Mouse (Mus musculus): ENCODE measurements around the gene Tmem63b. TPM values are rescaled to one million over a fixed set of nuclear protein-coding genes. Genes with fewer than 3 reads are reported as not detected.
"Not testable (repeated sequence)": the region's sequence is repeated elsewhere in the genome, so short reads cannot be mapped to it uniquely, and the experiment has no call there.

Gene Tmem63b
- total RNA-seq, 2 experiments from 2014 or later = 238 to 244 TPM

DNA sequence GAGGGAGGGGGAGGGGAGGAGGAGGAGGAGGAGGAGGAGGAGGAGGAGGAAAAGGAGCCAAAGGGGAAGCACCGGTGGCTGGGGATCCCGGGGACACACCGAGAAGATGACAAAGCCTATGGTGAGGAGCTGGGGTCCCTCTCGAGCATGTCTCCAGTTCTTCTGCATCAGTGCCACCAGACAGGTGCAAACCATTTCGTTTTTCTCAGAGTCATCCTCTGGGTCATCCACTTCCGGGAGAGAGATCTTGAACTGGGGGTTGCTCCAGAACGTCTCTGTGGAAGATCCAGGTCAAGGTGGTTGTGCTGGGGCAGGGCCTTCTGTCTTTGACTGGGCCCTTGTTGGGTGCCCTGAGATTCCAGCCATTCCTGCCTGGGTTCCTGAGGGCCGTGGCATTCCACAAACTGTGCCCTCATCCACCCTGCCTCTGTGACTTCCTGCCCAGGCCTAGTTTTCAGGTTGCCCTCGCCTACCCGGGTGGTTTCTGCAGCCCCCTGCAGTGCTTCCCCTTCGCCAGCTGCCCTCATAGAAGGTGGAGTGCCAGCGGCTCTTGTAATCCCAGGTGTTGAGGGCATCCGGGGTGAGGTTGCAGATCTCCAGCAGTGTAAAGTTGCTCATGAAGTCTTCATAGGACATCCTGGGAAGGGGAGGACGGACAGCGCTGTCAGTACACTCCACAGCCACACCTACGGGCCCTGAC is 48.0 kb downstream of the Tmem63b start:
- no peak for DNase-seq (ENCODE audit: extremely low spot score in 1 of 2, low spot score in 2 of 2)
- intact Hi-C loops (cut with DNase I) = no loop called here

DNA sequence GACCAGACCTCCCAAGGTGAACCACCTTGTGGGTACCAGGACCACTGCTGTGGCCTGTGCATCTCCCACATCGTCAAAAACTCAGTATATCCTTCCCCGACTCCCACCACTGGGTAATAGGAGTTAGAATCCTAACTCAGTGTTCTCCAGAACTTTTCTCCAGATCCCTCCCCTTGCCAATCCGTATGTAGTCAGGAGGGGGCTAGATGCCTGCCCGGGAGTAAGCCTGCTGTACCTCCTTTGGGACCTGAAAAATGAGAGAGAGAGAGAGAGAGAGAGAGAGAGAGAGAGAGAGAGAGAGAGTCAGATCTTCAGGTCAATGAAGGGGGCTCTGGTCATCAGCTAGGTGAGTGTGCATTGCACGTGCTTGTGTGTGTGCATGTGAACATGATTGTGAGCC is 52.7 kb downstream of the Tmem63b start:
- intact Hi-C loops (cut with DNase I) = no loop called here
- no peak for DNase-seq (ENCODE audit: extremely low spot score in 1 of 2, low spot score in 2 of 2)

DNA sequence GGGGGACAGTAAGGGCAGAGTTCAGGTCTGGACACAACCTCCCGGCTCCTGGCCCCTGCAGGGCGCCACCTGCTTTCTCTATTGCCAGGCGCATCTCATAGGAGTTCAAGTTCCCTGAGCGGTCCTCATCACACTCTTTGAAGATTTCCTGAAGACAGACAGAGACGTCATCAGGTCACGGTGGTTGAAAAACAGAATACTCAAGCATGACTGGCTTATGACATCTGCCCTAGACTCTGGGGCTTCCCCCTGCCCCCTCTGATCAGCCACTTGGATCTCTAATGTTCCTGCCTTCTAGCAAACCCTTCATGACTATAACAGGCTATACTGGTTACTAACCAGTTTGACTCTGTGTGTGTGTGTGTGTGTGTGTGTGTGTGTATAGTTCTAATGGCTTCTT is 54.8 kb downstream of the Tmem63b start:
- intact Hi-C loops (cut with DNase I) = no loop called here
- no peak for DNase-seq (ENCODE audit: extremely low spot score in 1 of 2, low spot score in 2 of 2)

DNA sequence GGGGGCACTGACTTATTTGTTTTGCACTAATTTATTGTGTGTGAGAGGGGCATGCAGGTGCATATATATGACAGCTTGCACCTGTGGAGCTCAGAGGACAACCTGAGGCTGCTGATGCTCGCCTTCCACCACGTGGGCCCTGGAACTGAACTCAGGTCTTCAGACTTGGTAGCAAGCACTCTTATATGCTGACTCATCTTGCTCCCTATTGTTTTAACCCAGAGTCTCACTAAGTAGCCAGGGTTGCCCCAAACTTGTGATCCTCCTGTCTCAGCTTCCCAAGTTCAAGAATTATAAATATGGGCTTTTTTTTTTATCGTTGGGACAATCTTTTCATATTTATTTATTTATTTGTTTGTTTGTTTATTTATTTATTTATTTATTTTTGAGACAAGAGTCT is 55.7 kb downstream of the Tmem63b start:
- intact Hi-C loops (cut with DNase I) = no loop called here
- no peak for DNase-seq (ENCODE audit: extremely low spot score in 1 of 2, low spot score in 2 of 2)

DNA sequence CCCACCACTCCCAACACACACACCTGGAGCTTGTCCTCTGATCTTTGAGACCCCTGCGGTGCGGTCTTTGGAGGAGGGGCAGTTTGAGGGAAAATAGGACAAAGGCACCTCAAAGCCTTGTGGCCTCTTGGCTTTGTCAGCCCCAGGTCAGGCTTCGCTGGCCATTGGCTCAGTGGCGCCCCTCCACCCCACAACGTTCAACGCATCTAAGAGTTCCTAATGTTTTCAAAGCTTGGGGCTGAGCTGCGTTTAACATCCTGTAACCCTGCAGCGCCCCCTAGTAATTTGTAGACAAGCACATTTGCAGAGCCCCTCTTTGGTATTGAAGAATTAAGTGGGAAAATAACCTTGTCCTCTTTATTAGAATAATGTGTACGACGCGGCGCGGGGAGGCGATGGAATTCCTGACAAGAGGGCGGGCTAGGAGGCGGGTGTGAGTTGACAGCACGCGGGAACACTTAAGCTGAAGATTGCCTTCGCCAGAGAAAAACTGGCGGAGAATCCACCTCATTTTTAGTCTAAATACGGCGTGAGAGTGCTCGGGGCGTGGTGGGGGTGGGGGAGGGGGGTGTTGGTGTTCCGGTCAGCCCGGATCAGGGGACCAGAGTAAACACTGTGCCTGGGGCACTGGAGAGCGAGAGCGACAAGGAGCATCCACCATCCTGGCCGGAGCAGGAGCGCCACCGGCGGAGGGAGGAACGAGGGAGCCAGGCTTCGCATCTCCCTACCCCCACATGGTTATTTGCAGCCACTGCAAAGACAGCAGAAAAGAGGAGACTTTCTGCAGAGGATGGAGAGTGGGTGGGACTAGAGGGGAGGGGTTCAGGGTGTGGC is 56.6 kb downstream of the Tmem63b start:
- intact Hi-C loops (cut with DNase I) = loop anchor here (5.0 kb wide), 1 partner anchor 48 kb away; no protein-coding TSS in a partner anchor
- DNase-seq (ENCODE audit: extremely low spot score in 1 of 2, low spot score in 2 of 2) = peak; percentile 70 to 84

DNA sequence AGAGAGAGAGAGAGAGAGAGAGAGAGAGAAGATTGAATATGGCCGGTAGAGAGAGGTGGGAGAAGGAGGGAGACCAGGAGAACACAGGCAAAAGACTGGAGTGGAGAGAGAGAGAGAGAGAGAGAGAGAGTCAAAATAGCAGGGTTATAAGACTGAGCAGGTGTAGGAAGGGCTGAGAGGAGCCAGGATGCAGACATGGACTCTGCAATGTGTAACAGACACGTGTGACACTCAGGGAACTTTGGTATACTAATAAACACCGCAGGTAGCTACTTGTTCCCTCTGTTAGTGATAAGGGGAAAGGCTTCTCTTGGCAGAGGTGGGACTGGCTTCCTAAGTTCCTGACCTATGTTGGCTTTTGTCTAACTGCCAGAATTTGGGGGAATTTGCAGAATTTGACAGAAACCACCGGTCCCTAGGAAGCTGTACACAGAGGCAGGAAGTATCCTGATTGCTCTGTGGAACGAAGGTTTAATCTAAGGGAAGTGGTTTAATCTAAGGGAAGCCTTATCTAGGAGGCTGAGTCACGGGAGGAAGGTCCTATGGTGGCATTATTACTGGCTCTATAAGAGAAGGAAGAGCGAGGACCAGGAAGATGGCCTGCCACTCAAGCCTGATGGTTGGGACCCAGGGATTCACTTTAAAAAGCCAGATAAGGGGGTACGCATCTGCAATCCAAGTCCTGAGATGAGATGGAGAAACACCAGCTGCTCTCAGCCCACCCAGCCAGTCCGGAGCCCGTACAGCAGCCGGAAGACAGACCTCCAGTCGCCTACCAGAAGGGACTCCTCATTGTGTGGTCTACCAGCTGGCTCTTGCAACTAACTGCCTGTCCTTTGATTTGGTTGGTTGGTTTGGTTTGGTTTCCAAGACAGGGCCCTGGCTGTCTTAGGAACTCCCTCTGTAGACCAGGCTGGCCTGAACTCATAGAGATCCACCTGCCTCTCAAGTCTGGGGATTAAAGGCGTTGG is 57.5 kb downstream of the Tmem63b start:
- intact Hi-C loops (cut with DNase I) = loop anchor here (5.0 kb wide), 1 partner anchor 47 kb away; no protein-coding TSS in a partner anchor
- DNase-seq (ENCODE audit: extremely low spot score in 1 of 2, low spot score in 2 of 2) = no peak

DNA sequence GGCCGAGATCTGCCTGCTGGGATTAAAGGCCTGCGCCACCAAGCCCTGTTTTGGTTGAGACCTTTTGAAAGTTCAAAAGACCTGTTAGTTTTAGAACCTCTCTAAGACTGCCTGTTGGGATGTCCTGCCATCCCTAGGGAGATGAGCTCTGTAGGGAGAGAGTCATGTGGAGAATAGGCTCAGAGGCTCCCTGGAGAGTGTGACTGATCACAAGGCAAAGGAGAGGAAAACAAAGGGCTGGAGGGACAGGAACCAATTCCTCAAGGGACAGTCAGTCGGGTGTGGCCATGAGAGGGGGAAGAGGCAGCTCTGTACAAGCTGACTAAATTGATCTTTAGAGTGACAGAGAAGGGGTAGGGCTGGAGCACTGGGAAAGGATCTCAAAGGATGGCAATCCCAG is 58.5 kb downstream of the Tmem63b start:
- intact Hi-C loops (cut with DNase I) = loop anchor here (5.0 kb wide), 1 partner anchor 46 kb away; no protein-coding TSS in a partner anchor

DNA sequence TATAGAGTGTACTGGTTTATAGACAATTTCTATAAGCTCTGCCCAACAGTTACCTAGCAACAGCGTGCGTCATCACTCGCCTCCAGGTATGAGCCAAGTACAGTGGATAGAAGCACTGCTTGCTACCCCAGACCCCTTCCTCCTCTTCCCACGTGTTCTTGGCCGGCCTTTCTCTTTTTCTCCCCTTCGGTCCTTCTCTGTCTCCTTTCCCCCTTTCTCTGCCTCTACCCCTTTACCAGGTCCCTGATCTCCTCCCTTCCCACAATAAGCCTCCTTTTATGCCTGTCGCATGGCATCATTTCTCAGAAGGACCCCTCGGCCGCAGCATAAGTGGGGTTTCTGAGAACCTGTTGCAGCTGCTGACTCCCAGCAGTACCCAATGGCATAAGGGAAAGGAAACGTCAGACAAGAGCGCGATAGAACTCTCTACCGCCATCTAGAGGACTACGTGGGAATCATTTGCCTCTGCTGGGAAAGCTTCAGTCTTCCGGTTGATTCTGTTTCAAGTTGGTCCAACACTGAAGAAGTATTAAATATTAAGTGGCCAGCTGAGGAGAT is 60.0 kb downstream of the Tmem63b start:
- intact Hi-C loops (cut with DNase I) = loop anchor here (5.0 kb wide), 1 partner anchor 44 kb away; no protein-coding TSS in a partner anchor
- DNase-seq (ENCODE audit: extremely low spot score in 1 of 2, low spot score in 2 of 2) = peak; percentile 72 to 81

More for the DNA sequence above, 58.5 kb downstream of the Tmem63b start:
- DNase-seq (ENCODE audit: extremely low spot score in 1 of 2, low spot score in 2 of 2) = no peak

DNA sequence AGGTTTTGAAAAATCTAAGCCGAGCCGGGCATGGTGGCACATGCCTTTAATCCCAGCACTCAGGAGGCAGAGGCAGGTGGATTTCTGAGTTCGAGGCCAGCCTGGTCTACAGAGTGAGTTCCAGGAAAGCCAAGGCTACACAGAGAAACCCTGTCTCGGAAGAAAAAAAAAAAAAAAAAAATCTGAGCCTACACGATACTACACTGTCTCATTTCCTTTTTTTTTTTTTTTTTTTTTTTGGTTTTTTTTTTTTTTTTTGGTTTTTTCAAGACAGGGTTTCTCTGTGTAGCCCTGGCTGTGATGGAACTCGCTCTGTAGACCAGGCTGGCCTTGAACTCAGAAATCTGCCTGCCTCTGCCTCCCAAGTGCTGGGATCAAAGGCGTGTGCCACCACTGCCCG is 63.3 kb downstream of the Tmem63b start:
- intact Hi-C loops (cut with DNase I); DNase-seq (ENCODE audit: extremely low spot score in 1 of 2, low spot score in 2 of 2): not testable (repeated sequence)

DNA sequence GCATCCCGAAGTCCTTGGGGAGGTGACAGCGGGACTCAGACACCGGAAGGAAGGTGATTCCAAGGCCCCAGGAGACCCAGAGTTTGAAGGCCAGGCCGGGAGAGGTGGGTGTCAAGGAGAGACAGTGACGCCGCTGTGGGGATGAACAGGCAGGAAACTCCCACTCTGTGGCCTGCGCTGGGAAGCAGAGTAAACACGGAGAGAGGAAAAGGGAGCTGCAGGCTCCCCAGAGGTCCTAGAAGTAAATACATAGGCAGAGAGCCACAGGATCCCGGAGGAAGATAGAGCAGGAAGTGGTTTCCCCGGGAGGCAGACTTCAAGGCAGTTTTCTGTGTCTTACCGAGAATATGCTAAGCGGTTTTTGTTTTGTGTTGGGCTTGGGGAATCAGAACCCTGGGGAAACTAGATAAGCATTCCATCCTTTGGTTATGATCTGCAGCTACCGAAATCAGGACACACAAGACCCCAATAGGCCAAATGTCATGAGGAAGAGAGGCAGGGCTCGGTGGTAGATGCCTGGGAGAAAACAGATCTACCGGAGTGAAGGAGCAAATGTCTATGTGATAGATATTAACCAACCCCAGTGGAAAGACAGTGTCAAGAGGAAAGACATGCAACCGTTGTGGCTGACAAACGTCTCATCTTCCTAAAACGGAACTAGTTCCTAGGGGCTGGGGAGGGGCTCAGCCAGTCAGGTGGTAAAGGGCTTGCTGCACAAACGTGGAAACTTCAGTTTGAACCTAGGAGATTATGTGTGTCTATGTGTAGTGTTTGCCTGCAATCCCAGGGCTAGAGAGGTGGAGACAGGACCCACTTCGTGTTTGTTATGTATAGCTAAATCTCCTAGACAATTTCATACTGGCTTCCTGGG is 67.1 kb downstream of the Tmem63b start:
- intact Hi-C loops (cut with DNase I) = no loop called here

DNA sequence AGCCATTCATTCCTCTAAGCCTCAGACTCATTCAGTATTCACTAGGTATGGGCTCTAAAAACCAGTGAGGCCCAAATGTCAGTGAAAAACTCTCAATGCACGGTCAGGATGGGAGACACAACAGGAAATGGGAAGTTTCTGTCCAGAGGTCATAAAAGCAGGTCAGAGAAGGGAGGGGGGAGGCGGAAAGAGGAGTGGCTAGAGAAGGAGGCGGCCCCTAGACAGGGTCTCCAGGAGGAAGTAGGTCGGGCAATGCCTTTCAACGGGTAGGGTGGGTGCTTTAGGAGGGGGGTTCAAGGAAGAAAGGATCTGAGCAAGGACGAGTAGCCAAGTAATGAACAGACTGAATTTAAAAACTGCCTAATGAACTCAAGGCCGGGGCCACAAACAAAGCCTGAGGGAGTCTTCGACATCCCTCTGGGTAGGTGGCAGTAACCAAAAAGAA is 67.7 kb downstream of the Tmem63b start:
- DNase-seq (ENCODE audit: extremely low spot score in 1 of 2, low spot score in 2 of 2) = peak in 1 of 2 experiments; percentile 72
- intact Hi-C loops (cut with DNase I) = no loop called here

More for the DNA sequence above, 67.1 kb downstream of the Tmem63b start:
- DNase-seq (ENCODE audit: extremely low spot score in 1 of 2, low spot score in 2 of 2) = peak in 1 of 2 experiments; percentile 67

DNA sequence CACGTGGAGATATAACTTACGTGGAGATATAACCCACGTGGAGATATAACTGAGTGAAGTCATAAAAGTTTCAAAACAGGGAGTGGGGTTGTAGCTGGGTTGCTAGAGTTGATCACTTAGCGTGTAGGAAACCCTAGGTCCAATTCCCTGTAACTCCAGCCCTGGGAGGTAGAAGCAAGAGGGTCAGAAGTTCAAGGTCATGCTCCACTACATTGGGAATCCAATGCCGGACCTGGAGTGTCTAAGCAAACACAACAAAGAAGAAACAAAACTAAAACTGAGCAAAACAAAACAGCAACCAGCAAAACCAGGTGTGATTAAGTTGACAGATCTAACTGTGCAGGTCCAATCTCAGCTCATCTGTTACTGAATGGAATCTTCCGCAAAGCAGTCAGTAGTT is 69.0 kb downstream of the Tmem63b start:
- intact Hi-C loops (cut with DNase I) = no loop called here
- no peak for DNase-seq (ENCODE audit: extremely low spot score in 1 of 2, low spot score in 2 of 2)

DNA sequence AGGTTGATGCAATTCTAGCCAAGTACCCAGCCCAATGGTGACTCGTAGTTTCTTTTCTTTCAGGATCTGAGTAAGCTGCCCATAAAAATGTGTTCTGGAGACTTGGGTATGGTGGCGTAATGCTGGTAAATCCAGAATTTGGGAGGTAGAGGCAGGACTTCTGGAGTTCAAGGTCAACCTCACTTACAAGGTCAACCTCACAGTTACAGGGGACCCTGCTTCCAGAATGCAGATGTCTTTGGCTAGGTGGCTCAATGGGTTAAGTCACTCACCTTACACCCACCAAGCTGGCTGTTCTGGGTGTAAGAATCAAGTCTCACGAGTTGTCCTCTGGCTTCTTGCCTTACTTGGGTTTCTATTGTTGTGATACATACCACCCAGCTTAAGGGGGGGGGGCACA is 70.0 kb downstream of the Tmem63b start:
- no peak for DNase-seq (ENCODE audit: extremely low spot score in 1 of 2, low spot score in 2 of 2)
- intact Hi-C loops (cut with DNase I) = no loop called here

DNA sequence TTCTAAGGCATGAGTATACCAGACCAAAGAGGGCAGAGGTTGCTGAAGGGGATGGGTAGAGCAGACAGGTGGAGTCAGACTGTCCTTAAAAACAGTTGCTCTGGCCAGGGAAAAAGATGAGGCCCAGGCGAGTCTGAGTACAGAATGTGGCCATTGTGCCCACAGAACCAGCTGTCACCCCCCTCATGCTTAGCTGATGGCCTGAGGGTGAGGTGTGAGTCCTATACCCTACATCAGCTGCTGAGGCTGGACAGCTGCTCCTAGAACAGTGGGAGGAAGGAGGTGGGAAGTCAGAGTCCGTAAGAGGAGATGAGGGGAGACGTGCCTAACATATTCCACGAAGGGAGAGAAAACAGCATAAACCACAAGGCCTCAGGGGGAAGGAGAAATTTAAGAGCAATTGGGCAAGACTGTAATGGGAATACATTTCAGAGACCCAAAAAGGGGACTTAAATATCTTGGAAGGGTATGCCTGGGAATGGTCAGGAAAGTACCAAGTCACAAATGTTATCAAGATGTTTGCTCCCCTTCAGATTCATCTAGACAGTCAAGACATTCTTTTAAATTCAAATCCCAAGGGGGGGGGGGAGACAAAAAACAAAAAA is 70.6 kb downstream of the Tmem63b start:
- intact Hi-C loops (cut with DNase I) = no loop called here
- DNase-seq (ENCODE audit: extremely low spot score in 1 of 2, low spot score in 2 of 2) = no peak

DNA sequence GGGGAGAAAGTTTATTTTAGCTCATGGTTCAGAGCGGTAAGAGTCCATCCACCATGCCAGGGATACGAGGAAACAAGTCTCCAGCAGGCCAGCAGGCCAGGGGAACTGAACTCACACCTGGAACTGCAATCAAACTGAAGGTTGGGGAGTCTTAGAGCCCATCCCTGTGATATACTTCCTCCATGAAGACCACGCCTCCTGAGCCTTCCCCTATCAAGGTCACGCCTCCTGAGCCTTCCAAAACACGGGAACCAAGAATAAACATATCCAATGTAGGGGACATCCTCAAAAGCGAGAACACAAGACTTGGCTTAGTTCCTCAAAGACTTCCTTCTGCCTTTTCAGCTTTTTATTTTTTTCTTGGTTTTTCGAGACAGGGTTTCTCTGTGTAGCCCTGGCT is 73.8 kb downstream of the Tmem63b start:
- intact Hi-C loops (cut with DNase I) = no loop called here

DNA sequence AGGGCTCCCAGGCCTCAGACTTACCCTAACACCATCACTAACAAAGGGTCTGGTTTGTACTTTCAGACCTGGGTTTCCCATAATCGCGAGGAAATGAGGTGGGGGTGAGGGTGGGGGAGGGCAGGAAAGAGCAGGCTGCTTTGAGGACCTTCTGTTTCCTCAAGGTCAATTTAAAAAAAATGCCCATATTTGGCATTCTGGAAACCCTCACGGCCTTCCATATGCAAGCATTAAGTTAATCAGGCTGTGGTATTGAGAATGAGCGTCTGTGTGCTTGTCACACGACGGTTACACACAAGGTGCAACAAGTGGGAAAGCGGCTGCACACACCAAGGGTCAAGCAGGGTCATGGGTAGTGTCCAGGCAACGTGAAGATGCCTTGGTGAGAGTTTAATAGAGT is 74.7 kb downstream of the Tmem63b start:
- DNase-seq (ENCODE audit: extremely low spot score in 1 of 2, low spot score in 2 of 2) = no peak
- intact Hi-C loops (cut with DNase I) = no loop called here

More for the DNA sequence above, 73.8 kb downstream of the Tmem63b start:
- DNase-seq (ENCODE audit: extremely low spot score in 1 of 2, low spot score in 2 of 2) = no peak
